8 mouse cellular contexts compared by ENCODE assay signal in the genomic region with DNA sequence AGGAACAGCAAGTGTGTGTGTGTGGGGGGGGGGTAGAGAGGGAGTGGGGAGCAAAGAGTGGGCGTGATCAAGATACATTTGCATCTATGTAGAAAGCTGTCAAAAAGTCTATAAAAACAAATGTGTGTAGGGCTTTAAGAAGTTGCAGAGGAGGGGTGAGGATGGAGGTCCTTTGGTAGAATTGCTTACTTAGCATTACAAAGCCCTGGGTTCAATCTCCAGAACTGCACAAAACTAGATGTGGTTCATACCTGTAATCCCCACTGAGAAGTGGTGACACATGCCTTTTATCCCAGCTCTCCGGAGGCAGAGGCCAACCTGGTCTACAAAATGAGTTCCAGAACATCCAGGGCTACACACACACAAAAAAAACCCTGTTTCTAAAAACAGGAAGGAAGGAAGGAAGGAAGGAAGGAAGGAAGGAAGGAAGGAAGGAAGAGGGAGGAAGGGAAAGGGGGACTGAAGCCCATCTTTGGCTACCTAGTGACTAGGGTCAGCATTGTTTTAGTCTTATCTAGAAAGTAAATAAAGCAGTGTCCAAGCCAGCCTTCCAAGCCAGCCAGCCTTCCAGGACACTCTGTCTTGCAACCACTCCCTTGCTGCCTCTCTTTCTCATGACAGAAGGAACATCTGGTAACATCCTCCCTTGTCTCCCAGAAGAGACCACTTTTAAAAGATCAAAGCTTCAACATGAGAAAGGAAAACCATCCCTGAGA. TPM values are rescaled to one million over a fixed set of nuclear protein-coding genes. Genes with fewer than 3 reads are reported as not detected.
DNase-seq lines count a peak whose midpoint lies in the region; ATAC-seq and TF ChIP-seq lines count a peak whose summit lies in the region.

No protein-coding gene starts in this region.

- 77% methylated on average over 2 of the region's 2 CpGs for WGBS in heart, embryonic 15.5 days
- WGBS in embryonic facial prominence, embryonic 10.5 days: 80% methylated on average over 2 of the region's 2 CpGs
- WGBS in hindbrain, postnatal 0 days: 80% methylated on average over 2 of the region's 2 CpGs
- WGBS in midbrain, embryonic 14.5 days: 75% methylated on average over 2 of the region's 2 CpGs

- no peak for DNase-seq in heart, adult 9 months (ENCODE audit: low spot score in 2 of 2)
- no peak for DNase-seq in embryonic facial prominence, embryonic 10.5 days (ENCODE audit: low spot score)
- DNase-seq in hindbrain, postnatal 0 days (ENCODE audit: low spot score): no peak
- DNase-seq in midbrain, embryonic 14.5 days: no peak
- DNase-seq in right cerebral cortex, postnatal 14 days: no peak
- DNase-seq in adrenal gland, postnatal 25 days: no peak

- H3K9ac ChIP-seq in heart, embryonic 15.5 days: peak overlapping the region; percentile 94; the same call in 1 of the 2 replicates
- H3K9ac ChIP-seq in hindbrain, postnatal 0 days (replicated peaks; ENCODE audit: low read length): no peak overlapping the region
- H3K9ac ChIP-seq in midbrain, embryonic 14.5 days (replicated peaks; ENCODE audit: low read length): 0 out of 2 replicates have a peak overlapping the region, but pooled peaks have one; percentile 1

- no peak overlapping the region for H3K27ac ChIP-seq in heart, embryonic 15.5 days
- no peak overlapping the region for H3K27ac ChIP-seq in embryonic facial prominence, embryonic 10.5 days (replicated peaks)
- no peak overlapping the region for H3K27ac ChIP-seq in hindbrain, postnatal 0 days
- no peak overlapping the region for H3K27ac ChIP-seq in midbrain, embryonic 14.5 days (replicated peaks; ENCODE audit: low read depth, low read length)

- no peak for ATAC-seq in heart, embryonic 15.5 days (replicated peaks; ENCODE audit: insufficient number of reproducible peaks, insufficient read depth, low FRiP score, low read depth)
- no peak for ATAC-seq in hindbrain, postnatal 0 days
- ATAC-seq in midbrain, embryonic 14.5 days (ENCODE audit: low FRiP score, low TSS enrichment): no peak
- no peak for ATAC-seq in megakaryocyte progenitor cell, adult 5-6 weeks (replicated peaks; ENCODE audit: poor library complexity)

- no peaks in the 10 kb centered on the region for H3K36me3 ChIP-seq in heart, embryonic 15.5 days
- peaks cover 30% of the 10 kb centered on the region for H3K36me3 ChIP-seq in embryonic facial prominence, embryonic 10.5 days (replicated peaks)
- H3K36me3 ChIP-seq in hindbrain, postnatal 0 days (ENCODE audit: insufficient read depth, low read length): no peaks in the 10 kb centered on the region
- H3K36me3 ChIP-seq in midbrain, embryonic 14.5 days (ENCODE audit: control insufficient read depth, insufficient read depth, low read length): no peaks in the 10 kb centered on the region

- H3K27me3 ChIP-seq in heart, embryonic 15.5 days: no peaks in the 10 kb centered on the region
- H3K27me3 ChIP-seq in embryonic facial prominence, embryonic 10.5 days (replicated peaks; ENCODE audit: low read depth, poor library complexity, severe bottlenecking): peaks cover 16% of the 10 kb centered on the region; the same call in 1 of the 2 replicates
- H3K27me3 ChIP-seq in hindbrain, postnatal 0 days (ENCODE audit: insufficient read depth, low read length): no peaks in the 10 kb centered on the region
- peaks cover 6% of the 10 kb centered on the region; the same call in 1 of the 2 replicates for H3K27me3 ChIP-seq in midbrain, embryonic 14.5 days (ENCODE audit: control insufficient read depth, insufficient read depth, low read length)

- H3K4me1 ChIP-seq in heart, embryonic 15.5 days (replicated peaks): peaks cover 59% of the 10 kb centered on the region
- peaks cover 82% of the 10 kb centered on the region for H3K4me1 ChIP-seq in embryonic facial prominence, embryonic 10.5 days
- H3K4me1 ChIP-seq in hindbrain, postnatal 0 days (ENCODE audit: insufficient read depth, low read length): peaks cover 12% of the 10 kb centered on the region; the same call in 1 of the 2 replicates
- H3K4me1 ChIP-seq in midbrain, embryonic 14.5 days (ENCODE audit: control insufficient read depth, insufficient read depth, low read length): peaks cover 41% of the 10 kb centered on the region

- no peaks in the 10 kb centered on the region for H3K9me3 ChIP-seq in heart, embryonic 15.5 days (replicated peaks)
- no peaks in the 10 kb centered on the region for H3K9me3 ChIP-seq in embryonic facial prominence, embryonic 10.5 days
- H3K9me3 ChIP-seq in hindbrain, postnatal 0 days (ENCODE audit: low read length): no peaks in the 10 kb centered on the region
- no peaks in the 10 kb centered on the region for H3K9me3 ChIP-seq in midbrain, embryonic 14.5 days (ENCODE audit: control insufficient read depth, low read length)

- TF ChIP-seq CTCF in hindbrain, postnatal 0 days (IDR thresholded peaks at IDR 0.05; ENCODE audit: low read depth): no peak

- peak overlapping the region; percentile 84 for H3K4me3 ChIP-seq in heart, embryonic 15.5 days
- H3K4me3 ChIP-seq in embryonic facial prominence, embryonic 10.5 days: peak overlapping the region; percentile 86
- H3K4me3 ChIP-seq in hindbrain, postnatal 0 days (ENCODE audit: low read length): peak overlapping the region; percentile 77; the same call in 1 of the 2 replicates
- H3K4me3 ChIP-seq in midbrain, embryonic 14.5 days (replicated peaks; ENCODE audit: low read depth, low read length): peak overlapping the region; percentile 69

- H3K4me2 ChIP-seq in heart, embryonic 15.5 days: peak overlapping the region; percentile 90
- H3K4me2 ChIP-seq in hindbrain, postnatal 0 days (ENCODE audit: low read depth, low read length): peak overlapping the region; percentile 83
- peak overlapping the region; percentile 92 for H3K4me2 ChIP-seq in midbrain, embryonic 14.5 days (ENCODE audit: low read length)

RNA-seq across cellular contexts. Expression of gene Shb, which starts 5.3 kb away (rescaled TPM):
- polyA plus RNA-seq in heart, embryonic 15.5 days (2015; fragmentation: Nextera tagmentation; extraction: Ambion mirVana): 8.6 and 10.7 TPM in 2 replicates
- 3.9 and 4.9 TPM in 2 replicates for polyA plus RNA-seq in embryonic facial prominence, embryonic 10.5 days (2016; fragmentation: Nextera tagmentation; extraction: Ambion mirVana)
- total RNA-seq in hindbrain, postnatal 0 days (2014; rRNA removed): 29.0 and 33.6 TPM in 2 replicates
- polyA plus RNA-seq in hindbrain, postnatal 0 days (2015; fragmentation: Nextera tagmentation; extraction: Ambion mirVana): 5.5 and 6.1 TPM in 2 replicates
- 10.2 and 10.4 TPM in 2 replicates for polyA plus RNA-seq in midbrain, embryonic 14.5 days (2014; fragmentation: Nextera tagmentation; extraction: Ambion mirVana)
- total RNA-seq in adrenal gland, postnatal 25 days (2021): 88.4 and 94.4 TPM in 2 replicates
- 1.5 TPM in 2 replicates for total RNA-seq in megakaryocyte progenitor cell, adult 5-6 weeks (2015)
- 2.0 and 2.8 TPM in 2 replicates for total RNA-seq in megakaryocyte progenitor cell, adult 5-6 weeks (2017)
